Mouse (Mus musculus) myocyte (in vitro differentiated cells): ENCODE measurements around the gene Adap1.

Experiments
- E2F4 ChIP-seq: IDR thresholded peaks from one replicate; pipeline ENCODE4 v1.6.1; 2011; ENCODE audit warnings: mild to moderate bottlenecking, control low read depth, moderate library complexity; ENCODE audit not compliant: insufficient read depth
- MYOG ChIP-seq, 3 experiments: IDR thresholded peaks; one replicate each; pipeline ENCODE4 v1.6.1; 2011; ENCODE audit warnings: control low read depth in 2 of 3, low read depth in 2 of 3, mild to moderate bottlenecking in 2 of 3; ENCODE audit not compliant: insufficient read length in 2 of 3, control insufficient read depth in 1 of 3, insufficient read depth in 1 of 3
- POLR2A ChIP-seq: IDR thresholded peaks from one replicate; pipeline ENCODE4 v1.6.1; 2011; ENCODE audit warnings: low read depth, mild to moderate bottlenecking, control low read depth, moderate library complexity; ENCODE audit not compliant: insufficient read length
- POLR2AphosphoS2 ChIP-seq: IDR thresholded peaks from one replicate; pipeline ENCODE4 v1.6.1; 2011; ENCODE audit warnings: low read depth, control low read depth; ENCODE audit not compliant: insufficient read length
- TCF12 ChIP-seq: IDR thresholded peaks from one replicate; pipeline ENCODE4 v1.6.1; 2011; ENCODE audit warnings: mild to moderate bottlenecking, control low read depth; ENCODE audit not compliant: poor library complexity, insufficient read depth, severe bottlenecking
- USF1 ChIP-seq: IDR thresholded peaks from one replicate; pipeline ENCODE4 v1.6.1; 2011; ENCODE audit warnings: low read depth, mild to moderate bottlenecking, control low read depth, moderate library complexity

DNA sequence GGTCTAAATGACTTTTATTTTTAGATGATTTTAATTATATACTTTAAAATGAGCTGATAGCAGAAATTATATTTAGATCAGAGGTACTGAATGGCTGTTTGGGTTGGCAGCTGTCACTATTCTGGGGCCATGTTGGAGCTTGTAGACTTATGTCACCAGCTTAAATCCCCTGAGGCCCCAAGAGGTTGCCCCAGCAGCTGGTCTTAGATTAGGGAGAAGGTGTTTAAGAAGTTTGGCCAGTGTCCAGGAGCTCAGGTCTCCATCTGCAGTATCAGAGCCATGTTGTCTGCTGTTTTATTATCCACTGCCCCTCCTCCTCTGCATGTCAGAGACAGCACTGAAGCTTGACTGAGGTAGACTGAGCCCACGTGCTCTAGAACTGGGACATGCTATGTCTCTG, 82.0 kb downstream of the Adap1 start:
- peak in 1 of 3 experiments; percentile 79 for TF ChIP-seq MYOG (IDR thresholded peaks at IDR 0.05; ENCODE audit: control insufficient read depth in 1 of 3, insufficient read depth in 1 of 3, insufficient read length in 2 of 3, low read depth in 2 of 3)
- TF ChIP-seq POLR2A = no peak
- TF ChIP-seq POLR2AphosphoS2 = no peak
- no peak for TF ChIP-seq USF1
- no peak for TF ChIP-seq E2F4
- TF ChIP-seq TCF12 = no peak
